In genomic region chr15:91018161-91018860, GRCm38 (mm10) we compare ENCODE assay signal across 9 mouse cellular contexts. TPM values are rescaled to one million over a fixed set of nuclear protein-coding genes. Genes with fewer than 3 reads are reported as not detected.
DNase-seq lines count a peak whose midpoint lies in the region; ATAC-seq lines count a peak whose summit lies in the region.
"Had no signal": no experiment of that assay in that cellular context is flagged by ENCODE, and none has a peak within 500 bp of the region (broad histone marks: within the 10 kb centered on the region; RNA-seq: fewer than 3 reads in every experiment).

No protein-coding gene starts in this region.

- H3K9ac ChIP-seq in forebrain, embryonic 16.5 days (replicated peaks; ENCODE audit: low read depth, low read length) = peak overlapping the region; percentile 76; the same call in 1 of the 2 replicates

- H3K9me3 ChIP-seq in forebrain, embryonic 16.5 days (ENCODE audit: control insufficient read depth, low read length) = no peaks in the 10 kb centered on the region

- ATAC-seq in forebrain, embryonic 16.5 days = peak; percentile 84
- ATAC-seq in megakaryocyte progenitor cell, adult 5-6 weeks (replicated peaks; ENCODE audit: poor library complexity) = no peak

- peak; percentile 40 for DNase-seq in right cerebral cortex, adult 18-20 months
- no peak for DNase-seq in right cerebral cortex, adult 2 months (ENCODE audit: low spot score in 2 of 2)
- peak; percentile 58 for DNase-seq in left cerebral cortex, postnatal 4 days
- DNase-seq in adrenal gland, adult 18-20 months (ENCODE audit: low spot score in 2 of 2) = no peak
- DNase-seq in gastrocnemius, adult 18-20 months (ENCODE audit: low spot score) = no peak
- no peak for DNase-seq in adrenal gland, adult 2 months
- DNase-seq: heart, postnatal 10 days had no signal

- peaks cover 30% of the 10 kb centered on the region for H3K4me1 ChIP-seq in forebrain, embryonic 16.5 days (replicated peaks; ENCODE audit: control insufficient read depth, insufficient read depth, low read length)

- H3K27ac ChIP-seq in forebrain, embryonic 16.5 days (ENCODE audit: low read length) = peak overlapping the region; percentile 98

- WGBS in forebrain, embryonic 16.5 days = 5% methylated on average over 9 of the region's 9 CpGs

- no peaks in the 10 kb centered on the region for H3K27me3 ChIP-seq in forebrain, embryonic 16.5 days (replicated peaks; ENCODE audit: control insufficient read depth, insufficient read depth, low read length)

- H3K36me3 ChIP-seq in forebrain, embryonic 16.5 days (ENCODE audit: control insufficient read depth, insufficient read depth) = no peaks in the 10 kb centered on the region

- H3K4me3 ChIP-seq in forebrain, embryonic 16.5 days (replicated peaks; ENCODE audit: low read length) = peak overlapping the region; percentile 44

- peak overlapping the region; percentile 72 for H3K4me2 ChIP-seq in forebrain, embryonic 16.5 days (ENCODE audit: low read length)

- intact Hi-C loops in left cerebral cortex, postnatal 4 days (cut with DNase I) = no loop called here

RNA-seq across cellular contexts. Expression of gene Kif21a, which starts 31.4 kb away (rescaled TPM):
- 49.0 and 53.7 TPM in 2 replicates for polyA plus RNA-seq in forebrain, embryonic 16.5 days (2015; fragmentation: Nextera tagmentation; extraction: Ambion mirVana)
- total RNA-seq in left cerebral cortex, postnatal 4 days (2021) = 10 to 100 TPM; 69.9 to 70.0 TPM
- 0.10 and 0.17 TPM in 2 replicates for total RNA-seq in megakaryocyte progenitor cell, adult 5-6 weeks (2015)
- 1.1 and 1.8 TPM in 2 replicates for total RNA-seq in megakaryocyte progenitor cell, adult 5-6 weeks (2017)
- 10 to 100 TPM; 16.6 to 18.1 TPM for total RNA-seq in adrenal gland, adult 18-20 months (2021)
- 10 to 100 TPM; 17.7 to 24.7 TPM for total RNA-seq in gastrocnemius, adult 18-20 months (2021)
- 10 to 100 TPM; 18.0 to 19.5 TPM for total RNA-seq in adrenal gland, adult 2 months (2021)
- polyA plus RNA-seq in adrenal gland, adult 2 months (2012; rRNA removed) = 1.8 and 2.3 TPM in 2 replicates

Comparison
In these comparisons a context has a peak if more than half of its experiments do, and no peak if none do; other contexts are left out.
1. DNase-seq: peak in right cerebral cortex, adult 18-20 months (single experiment) and left cerebral cortex, postnatal 4 days (single experiment); none in right cerebral cortex, adult 2 months (0 of 2), adrenal gland, adult 18-20 months (0 of 2), gastrocnemius, adult 18-20 months (single experiment) and adrenal gland, adult 2 months (single experiment).
2. RNA of gene Kif21a, which starts 31.4 kb away (total RNA-seq): 69.9 to 70.0 TPM in left cerebral cortex, postnatal 4 days, 17.7 to 24.7 TPM in gastrocnemius, adult 18-20 months, 18.0 to 19.5 TPM in adrenal gland, adult 2 months and 16.6 to 18.1 TPM in adrenal gland, adult 18-20 months; 0.10 to 1.8 TPM in megakaryocyte progenitor cell, adult 5-6 weeks; every median in the first group is over 4 times any median in the second.